Mouse (Mus musculus) stomach, postnatal 0 days (tissue): ENCODE results near the gene B230118H07Rik. TPM values are rescaled to one million over a fixed set of nuclear protein-coding genes. Genes with fewer than 3 reads are reported as not detected.

Experiments used
- ATAC-seq: fragments of 200-750 bp; cut with Nextera tagmentation; 2 replicates; pipeline ENCODE4 v1.8.0; 2017; ENCODE audit not compliant: low FRiP score, low TSS enrichment
- DNase-seq: peaks from one replicate; pipeline ENCODE4 v3.0.0-alpha.2; 2016; ENCODE audit warnings: low spot score
- H3K27ac ChIP-seq: fragments of 300-500 bp; sonication (generic); replicated peaks from 2 replicates; pipeline ENCODE4 v1.5.1; 2014; ENCODE audit warnings: mild to moderate bottlenecking, control low read depth
- H3K27me3 ChIP-seq: fragments of 300-500 bp; sonication (generic); 2 replicates; pipeline ENCODE4 v1.6.1; 2014; ENCODE audit warnings: low read length; ENCODE audit not compliant: control insufficient read depth, insufficient read depth
- H3K36me3 ChIP-seq: fragments of 300-500 bp; sonication (generic); 2 replicates; pipeline ENCODE4 v1.6.1; 2014; ENCODE audit warnings: low read length, mixed read lengths; ENCODE audit not compliant: control insufficient read depth, insufficient read depth
- H3K4me1 ChIP-seq: fragments of 300-500 bp; sonication (generic); replicated peaks from 2 replicates; pipeline ENCODE4 v1.6.1; 2014; ENCODE audit warnings: antibody characterized with exemption; ENCODE audit not compliant: control insufficient read depth, insufficient read depth
- H3K4me2 ChIP-seq: fragments of 300-500 bp; sonication (generic); replicated peaks from 2 replicates; pipeline ENCODE4 v1.6.1; 2014; ENCODE audit warnings: low read depth, mild to moderate bottlenecking, control low read depth, moderate library complexity
- H3K4me3 ChIP-seq: fragments of 300-500 bp; sonication (generic); 2 replicates; pipeline ENCODE4 v1.5.1; 2014; ENCODE audit warnings: low read depth, low read length, control low read depth
- H3K9ac ChIP-seq: fragments of 300-500 bp; sonication (generic); 2 replicates; pipeline ENCODE4 v1.6.1; 2014; ENCODE audit warnings: mild to moderate bottlenecking, low read length, control low read depth, mixed read lengths
- H3K9me3 ChIP-seq: fragments of 300-500 bp; sonication (generic); 2 replicates; pipeline ENCODE4 v1.6.1; 2016; ENCODE audit warnings: low read length; ENCODE audit not compliant: control insufficient read depth
- CTCF ChIP-seq: IDR thresholded peaks from 2 replicates; pipeline ENCODE4 v1.5.1; 2016; ENCODE audit warnings: antibody characterized with exemption, low read depth, mild to moderate bottlenecking, moderate library complexity
- EP300 ChIP-seq: optimal IDR thresholded peaks from 2 replicates; pipeline ENCODE3; 2016; ENCODE audit warnings: antibody characterized with exemption
- WGBS: fragments of 180-500 bp; shearing (Covaris S2); extraction: QIAGEN DNeasy Blood & Tissue Kit; methylation state at CpG from one replicate; pipeline ENCODE4 v1.1.7; 2014; 5-methylcytosine and 5-hydroxymethylcytosine counted together
- polyA plus RNA-seq: library from polyadenylated mRNA; unstranded; fragments of >200 nt; fragmentation: Nextera tagmentation; extraction: Ambion mirVana; gene quantifications from 2 replicates; pipeline ENCODE4 v1.2.1, GENCODE M21; 2015

B230118H07Rik gene
- polyA plus RNA-seq, 1 experiment from 2014 or later = 36.5 TPM

- Histone ChIP-seq H3K27me3 (no peaks in the 10 kb centered on the region), H3K9me3 (no peaks in the 10 kb centered on the region), H3K36me3 (no peaks in the 10 kb centered on the region), H3K27ac (no peak overlapping the region), H3K9ac (no peak overlapping the region), H3K4me1 (no peaks in the 10 kb centered on the region), H3K4me3 (no peak overlapping the region), H3K4me2 (no peak overlapping the region)
- ATAC-seq = peak; percentile 71
- TF ChIP-seq CTCF (peak; percentile 98), EP300 (no peak)
- 21% methylated on average over 9 of the region's 9 CpGs for WGBS
- peak; percentile 73 for DNase-seq
Measured at GRCm38 (mm10) chr2:101665058-101665702, 15.8 kb upstream of the B230118H07Rik start.

- no peak overlapping the region for H3K27ac ChIP-seq
Measured at GRCm38 (mm10) chr2:101660536-101660935, 11.2 kb upstream of the B230118H07Rik start.

GRCm38 (mm10) chr2:101652921-101653597 is 3.7 kb upstream of the B230118H07Rik start:
- WGBS = 18% methylated on average over 14 of the region's 14 CpGs
- peak overlapping the region; percentile 46 for H3K4me2 ChIP-seq
- peak; percentile 62 for DNase-seq
- H3K4me1 ChIP-seq = no peaks in the 10 kb centered on the region
- H3K4me3 ChIP-seq = 0 out of 2 replicates have a peak overlapping the region, but pooled peaks have one; percentile 19
- no peak overlapping the region for H3K9ac ChIP-seq
- TF ChIP-seq EP300 (no peak), CTCF (peak; percentile 82)
- H3K27ac ChIP-seq = no peak overlapping the region
- no peaks in the 10 kb centered on the region for H3K9me3 ChIP-seq
- no peaks in the 10 kb centered on the region for H3K27me3 ChIP-seq
- H3K36me3 ChIP-seq = no peaks in the 10 kb centered on the region
- ATAC-seq = no peak

More at GRCm38 (mm10) chr2:101660536-101660935, 11.2 kb upstream of the B230118H07Rik start:
- H3K9me3 ChIP-seq = no peaks in the 10 kb centered on the region
- H3K4me1 ChIP-seq = no peaks in the 10 kb centered on the region
- H3K9ac ChIP-seq = no peak overlapping the region
- WGBS = 73% methylated on average over 2 of the region's 2 CpGs
- no peak for DNase-seq
- no peak overlapping the region for H3K4me3 ChIP-seq
- no peaks in the 10 kb centered on the region for H3K36me3 ChIP-seq
- no peak overlapping the region for H3K4me2 ChIP-seq
- ATAC-seq = no peak
- no peaks in the 10 kb centered on the region for H3K27me3 ChIP-seq
- TF ChIP-seq EP300 (no peak), CTCF (no peak)

DNA sequence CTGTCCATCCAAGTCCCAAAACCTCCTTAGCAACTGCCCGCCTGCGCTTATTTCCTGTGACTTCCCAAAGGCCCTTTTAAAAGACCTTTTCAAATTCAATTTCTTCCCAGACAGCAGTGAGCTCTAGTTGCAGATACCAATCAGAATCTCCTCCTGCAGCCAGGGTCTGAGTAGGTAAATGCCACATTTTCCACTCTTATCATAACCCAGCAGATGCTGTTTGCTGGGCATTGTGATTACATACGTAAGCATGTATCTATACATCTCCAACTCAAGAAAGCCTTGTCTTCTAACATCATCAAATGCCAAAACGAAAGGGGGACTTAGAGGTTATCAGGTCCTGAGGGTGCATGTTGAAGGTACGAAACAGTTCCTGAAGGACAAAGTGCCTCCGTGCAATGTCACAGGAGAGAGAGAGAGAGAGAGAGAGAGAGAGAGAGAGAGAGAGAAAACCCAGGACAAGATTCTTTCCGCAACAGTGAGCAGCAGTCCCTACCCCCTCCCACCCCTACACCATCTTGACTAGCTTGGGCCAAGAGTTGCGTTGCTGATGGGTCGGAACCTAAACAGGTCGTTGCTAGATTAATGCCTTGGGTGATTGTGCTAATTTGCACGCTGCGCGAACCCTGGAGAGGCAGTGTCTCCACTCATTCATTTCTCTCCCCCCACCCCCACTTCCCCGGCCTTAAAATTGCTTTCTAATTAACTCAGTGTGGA is 3.0 kb upstream of the B230118H07Rik start:
- DNase-seq (no peak), ATAC-seq (no peak)
- TF ChIP-seq EP300 = no peak
- no peak for TF ChIP-seq CTCF
- no peak overlapping the region for H3K9ac ChIP-seq
- no peaks in the 10 kb centered on the region for H3K36me3 ChIP-seq
- H3K4me3 ChIP-seq = 0 out of 2 replicates have a peak overlapping the region, but pooled peaks have one; percentile 19
- H3K4me2 ChIP-seq = peak overlapping the region; percentile 46
- WGBS = 41% methylated on average over 14 of the region's 14 CpGs
- no peaks in the 10 kb centered on the region for H3K9me3 ChIP-seq
- no peak overlapping the region for H3K27ac ChIP-seq
- H3K4me1 ChIP-seq = no peaks in the 10 kb centered on the region
- H3K27me3 ChIP-seq = no peaks in the 10 kb centered on the region

- H3K9ac ChIP-seq = no peak overlapping the region
- H3K4me1 ChIP-seq = no peaks in the 10 kb centered on the region
- H3K9me3 ChIP-seq = no peaks in the 10 kb centered on the region
- no peak overlapping the region for H3K27ac ChIP-seq
- H3K36me3 ChIP-seq = no peaks in the 10 kb centered on the region
- WGBS = 44% methylated on average over 1 of the region's 1 CpGs
- no peak overlapping the region for H3K4me2 ChIP-seq
- TF ChIP-seq EP300 = no peak
- H3K4me3 ChIP-seq = no peak overlapping the region
- DNase-seq = no peak
- H3K27me3 ChIP-seq = no peaks in the 10 kb centered on the region
- ATAC-seq = no peak
Measured at GRCm38 (mm10) chr2:101650446-101650845, 1.1 kb upstream of the B230118H07Rik start.
